Mouse (Mus musculus): Measurements from ENCODE around the gene Rarg.

DNA sequence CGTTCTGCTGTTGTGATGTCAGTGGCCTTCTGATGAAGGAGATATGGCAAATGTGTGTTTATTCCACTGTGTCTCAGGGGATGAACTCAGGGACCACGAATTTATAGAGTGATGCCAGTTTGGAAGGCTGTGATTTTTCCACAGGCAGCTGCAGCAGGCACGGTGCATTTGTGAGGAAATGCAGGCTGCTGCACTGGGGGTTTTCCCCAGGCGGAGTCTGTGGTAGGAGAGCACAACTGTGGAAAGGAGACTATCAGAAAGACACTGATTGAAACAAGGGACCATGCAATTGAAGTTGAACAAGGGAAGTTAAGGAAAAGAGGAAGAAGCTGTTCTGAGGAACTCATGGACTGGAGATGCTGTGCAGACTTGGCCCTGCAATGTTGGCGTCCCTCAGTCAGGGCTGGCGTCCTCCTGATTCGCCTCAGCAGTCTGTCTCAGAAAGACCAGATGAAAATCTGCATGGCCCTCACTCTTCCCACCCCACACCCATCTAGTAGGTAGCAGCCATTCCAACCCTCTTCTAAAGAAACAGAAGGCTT lies 65.0 kb downstream of the Rarg start:
- TF ChIP-seq POLR2A (IDR thresholded peaks at IDR 0.05; ENCODE audit: control insufficient read depth, extremely low read depth, insufficient read depth, low read length, poor library complexity) (no peak), CTCF (IDR thresholded peaks at IDR 0.05; ENCODE audit: borderline replicate concordance, control insufficient read depth, extremely low read depth, insufficient read depth, low read length, poor library complexity) (no peak)
